Mouse (Mus musculus) myocyte (in vitro differentiated cells): Measurements from ENCODE around the gene Hrh2.

Source experiments
- CEBPB ChIP-seq: IDR thresholded peaks from 2 replicates; pipeline ENCODE4 v1.6.1; 2011; ENCODE audit warnings: mild to moderate bottlenecking, moderate library complexity; ENCODE audit not compliant: poor library complexity, insufficient read depth, severe bottlenecking
- E2F4 ChIP-seq: IDR thresholded peaks from one replicate; pipeline ENCODE4 v1.6.1; 2011; ENCODE audit warnings: mild to moderate bottlenecking, control low read depth, moderate library complexity; ENCODE audit not compliant: insufficient read depth
- MAX ChIP-seq: IDR thresholded peaks from one replicate; pipeline ENCODE4 v1.6.1; 2011; ENCODE audit warnings: low read depth, mild to moderate bottlenecking, control low read depth
- MYOD1 ChIP-seq, 3 experiments: IDR thresholded peaks; one replicate each; pipeline ENCODE4 v1.6.1; 2011; ENCODE audit warnings: control low read depth in 2 of 3, low read depth in 2 of 3, mild to moderate bottlenecking in 2 of 3, moderate library complexity in 1 of 3; ENCODE audit not compliant: insufficient read length in 2 of 3, control insufficient read depth in 1 of 3
- MYOG ChIP-seq, 3 experiments: IDR thresholded peaks; one replicate each; pipeline ENCODE4 v1.6.1; 2011; ENCODE audit warnings: control low read depth in 2 of 3, low read depth in 2 of 3, mild to moderate bottlenecking in 2 of 3; ENCODE audit not compliant: insufficient read length in 2 of 3, control insufficient read depth in 1 of 3, insufficient read depth in 1 of 3
- POLR2A ChIP-seq: IDR thresholded peaks from one replicate; pipeline ENCODE4 v1.6.1; 2011; ENCODE audit warnings: low read depth, mild to moderate bottlenecking, control low read depth, moderate library complexity; ENCODE audit not compliant: insufficient read length
- POLR2AphosphoS2 ChIP-seq: IDR thresholded peaks from one replicate; pipeline ENCODE4 v1.6.1; 2011; ENCODE audit warnings: low read depth, control low read depth; ENCODE audit not compliant: insufficient read length
- REST ChIP-seq: IDR thresholded peaks from one replicate; pipeline ENCODE4 v1.6.1; 2011; ENCODE audit warnings: mild to moderate bottlenecking, control low read depth, moderate library complexity; ENCODE audit not compliant: insufficient read depth, insufficient read length
- SRF ChIP-seq: IDR thresholded peaks from one replicate; pipeline ENCODE4 v1.6.1; 2011; ENCODE audit warnings: low read depth; ENCODE audit not compliant: control insufficient read depth, insufficient read length
- TCF12 ChIP-seq: IDR thresholded peaks from one replicate; pipeline ENCODE4 v1.6.1; 2011; ENCODE audit warnings: mild to moderate bottlenecking, control low read depth; ENCODE audit not compliant: poor library complexity, insufficient read depth, severe bottlenecking
- USF1 ChIP-seq: IDR thresholded peaks from one replicate; pipeline ENCODE4 v1.6.1; 2011; ENCODE audit warnings: low read depth, mild to moderate bottlenecking, control low read depth, moderate library complexity

- TF ChIP-seq POLR2A, result no peak
- TF ChIP-seq TCF12, result no peak
- no peak for TF ChIP-seq E2F4
- no peak for TF ChIP-seq MYOG (IDR thresholded peaks at IDR 0.05; ENCODE audit: control insufficient read depth in 1 of 3, insufficient read depth in 1 of 3, insufficient read length in 2 of 3, low read depth in 2 of 3)
- no peak for TF ChIP-seq CEBPB
- TF ChIP-seq MAX, result no peak
- no peak for TF ChIP-seq USF1
- TF ChIP-seq POLR2AphosphoS2, result no peak
- no peak for TF ChIP-seq MYOD1 (IDR thresholded peaks at IDR 0.05; ENCODE audit: control insufficient read depth in 1 of 3, insufficient read length in 2 of 3, low read depth in 2 of 3)
- no peak for TF ChIP-seq REST
- TF ChIP-seq SRF, result no peak
These were observed 50.5 kb downstream of the Hrh2 start for GRCm38 (mm10) chr13:54242380-54242779.
